Mouse (Mus musculus) thymus, postnatal 25 days (tissue): ENCODE measurements around the gene Mllt11.

Experiments used
- DNase-seq: peaks from one replicate; pipeline ENCODE4 v3.0.0; 2022

The Mllt11 gene

DNA sequence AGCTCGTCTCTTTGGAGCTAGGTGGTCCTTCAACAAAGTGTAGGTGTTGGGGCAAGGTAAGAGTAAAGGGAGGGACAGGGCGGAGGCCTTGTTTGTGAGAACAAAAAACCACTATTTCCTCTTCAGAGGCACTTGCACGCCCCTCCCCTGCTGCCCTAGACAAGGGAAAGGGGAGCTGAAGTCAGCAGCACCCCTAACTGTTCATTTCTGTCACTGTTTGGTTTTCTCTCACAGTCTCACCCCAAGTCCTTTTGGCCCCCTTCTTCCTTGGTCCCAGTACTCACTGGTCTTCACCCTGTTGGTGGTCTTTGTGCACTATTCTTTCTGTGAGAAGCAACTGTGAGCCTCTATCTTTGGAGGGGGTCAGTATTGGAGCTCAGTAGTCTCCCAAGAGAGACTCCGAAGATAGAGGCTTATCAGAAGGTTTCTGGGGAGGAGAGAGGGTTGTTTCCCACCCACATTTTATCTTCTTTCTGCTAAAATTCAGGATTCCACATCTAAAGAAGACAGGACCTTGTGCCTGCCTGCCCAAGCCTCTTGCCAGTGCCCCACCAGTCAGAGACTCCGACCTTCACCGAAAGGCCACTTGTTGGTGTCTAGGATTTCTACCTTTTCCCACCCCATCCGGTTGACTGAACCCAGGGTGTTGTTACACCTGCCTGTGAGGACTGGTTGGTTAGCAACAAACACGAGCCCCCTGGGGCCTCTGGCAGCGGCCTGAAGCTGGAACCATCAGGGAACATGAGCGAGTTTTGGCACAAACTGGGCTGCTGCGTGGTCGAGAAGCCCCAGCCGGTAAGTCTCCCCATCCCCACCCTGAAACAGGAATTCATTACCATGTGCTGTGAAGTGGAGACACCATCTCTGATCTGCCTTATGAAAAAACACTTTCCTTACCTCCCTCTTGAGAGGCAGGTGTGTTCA is at the start of gene Mllt11:
Mllt11 (minus strand) TSS at position 874 of the 924 bp plus-strand sequence.
- peak; percentile 75 for DNase-seq

DNA sequence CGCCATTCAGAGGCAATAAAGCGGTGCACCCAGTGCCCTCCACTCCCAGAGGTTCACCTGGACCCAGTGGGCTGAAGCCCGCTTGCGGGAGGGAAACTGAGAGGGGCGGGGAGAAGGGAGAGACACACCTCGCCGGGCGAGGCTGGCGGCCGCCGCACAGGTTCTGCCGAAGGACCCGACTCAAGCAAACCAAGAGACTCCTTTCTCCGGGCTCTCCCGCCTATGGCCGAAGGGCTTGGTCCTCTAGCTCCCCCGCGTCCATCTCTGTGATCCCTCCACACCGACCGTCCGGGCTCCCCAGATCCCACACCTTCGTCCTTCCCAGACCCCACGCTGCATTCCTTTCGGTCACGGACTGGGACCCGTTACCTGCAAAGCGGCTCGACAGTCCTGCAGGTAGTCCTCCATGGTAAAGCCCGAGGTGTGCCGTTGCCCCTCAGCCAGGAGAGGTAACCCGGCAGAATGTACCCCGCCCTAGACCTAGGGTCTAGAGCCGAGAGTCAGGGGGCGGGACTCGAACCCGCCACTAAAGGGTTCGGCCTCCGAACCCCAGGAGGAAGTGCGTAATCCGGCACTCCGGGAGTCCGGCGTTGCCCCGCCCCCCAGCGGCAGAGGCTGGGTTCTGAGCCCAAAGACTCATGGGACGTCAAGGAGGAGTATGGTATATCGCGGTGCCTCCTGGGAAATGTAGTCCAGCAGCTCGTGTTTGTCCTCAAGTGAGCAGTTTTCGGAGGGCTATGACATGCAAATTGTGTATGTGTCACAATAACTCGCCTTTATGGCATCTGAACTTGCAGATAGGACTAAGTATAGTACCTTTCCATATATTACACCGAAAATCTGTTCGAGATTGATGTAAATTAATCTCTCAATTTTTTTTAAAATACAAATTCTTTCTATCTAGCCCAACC is 49.5 kb upstream of the Mllt11 start, which contains the start of the genes Mindy1 and Prune1:
Mindy1 (plus strand) TSS at position 130 of the 911 bp plus-strand sequence.
Prune1 (minus strand) TSS at position 861 of the 911 bp plus-strand sequence.
- peak; percentile 99 for DNase-seq

DNA sequence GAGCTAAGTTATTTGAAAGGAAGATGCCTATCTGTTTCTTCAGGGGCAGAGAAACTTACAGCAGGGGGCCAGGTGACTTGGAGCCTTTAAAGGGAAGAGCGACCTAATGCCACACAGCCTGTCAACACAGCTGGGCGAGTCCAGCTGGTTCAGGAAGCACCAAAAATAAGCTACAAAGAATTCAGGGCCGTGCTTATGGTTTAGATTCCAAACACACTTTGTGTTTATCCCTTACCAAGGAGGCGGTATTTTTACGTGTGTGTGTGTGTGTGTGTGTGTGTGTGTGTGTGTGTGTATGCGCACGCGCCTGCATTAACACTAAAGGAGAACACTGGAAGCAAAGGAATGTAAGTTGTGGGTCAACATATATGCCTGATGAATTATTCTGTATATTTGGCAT is 48.8 kb upstream of the Mllt11 start:
- DNase-seq, result no peak

DNA sequence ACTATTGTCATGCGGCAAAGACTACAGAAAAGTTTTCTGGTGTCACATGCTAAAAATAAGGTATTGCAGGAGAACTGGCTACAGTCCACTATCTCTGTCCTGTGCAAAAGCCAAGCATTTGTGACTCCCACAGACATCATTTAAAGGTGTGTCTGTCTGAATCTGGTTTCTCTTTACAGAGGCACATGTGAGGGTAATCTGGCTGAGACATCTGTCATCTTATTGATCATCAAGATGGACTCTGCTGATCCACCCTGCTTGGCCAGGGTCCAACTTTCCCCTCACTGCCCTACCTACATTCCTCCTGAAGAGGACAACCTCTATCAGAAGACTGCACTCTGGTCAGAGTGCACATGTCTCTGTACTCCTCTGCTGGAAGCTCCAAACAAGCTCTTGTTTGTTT is 45.2 kb upstream of the Mllt11 start:
- no peak for DNase-seq

DNA sequence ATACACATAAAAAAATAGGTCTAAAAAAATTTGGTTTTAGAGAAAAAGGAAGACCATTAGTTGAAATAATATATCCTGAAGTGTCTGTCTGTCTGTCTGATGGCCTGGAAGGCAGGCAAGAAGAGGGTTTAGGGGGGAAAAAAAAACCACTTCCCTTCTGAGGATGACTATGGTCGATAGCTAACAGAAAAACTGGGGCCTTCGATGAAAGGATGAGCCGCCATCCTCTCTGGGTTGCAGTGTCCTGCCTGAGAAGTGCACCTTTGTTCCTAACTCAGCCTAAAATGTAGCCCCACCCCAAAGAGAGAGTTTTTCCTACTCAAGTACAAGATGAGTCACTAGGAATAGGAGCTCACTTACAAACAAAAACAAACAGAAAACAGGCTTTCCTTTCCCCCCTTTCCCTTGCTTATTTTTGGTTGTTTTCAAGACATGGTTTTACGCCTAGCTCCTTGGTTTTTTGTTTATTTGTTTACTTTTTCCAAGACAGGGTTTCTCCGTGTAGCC is 44.5 kb upstream of the Mllt11 start:
- DNase-seq, result no peak

DNA sequence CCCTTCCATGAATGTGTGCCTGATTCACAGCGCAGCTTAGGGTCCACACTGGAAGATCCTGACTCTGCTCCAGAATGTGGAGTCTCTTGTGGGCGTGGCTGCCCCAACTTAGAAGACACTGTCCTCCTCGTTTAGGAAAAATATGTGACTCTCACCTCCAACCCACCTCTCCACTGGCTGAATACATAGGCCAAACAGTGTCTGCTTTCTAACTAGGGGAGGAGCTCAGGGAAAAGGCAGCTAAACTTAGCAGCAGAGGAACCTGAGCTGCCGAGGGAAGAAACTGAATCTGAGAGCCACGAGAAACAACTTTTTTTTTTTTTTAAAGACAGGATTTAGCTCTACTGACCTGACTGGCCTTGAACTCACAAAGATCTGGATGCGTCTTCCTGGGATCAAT is 43.2 kb upstream of the Mllt11 start:
- no peak for DNase-seq

DNA sequence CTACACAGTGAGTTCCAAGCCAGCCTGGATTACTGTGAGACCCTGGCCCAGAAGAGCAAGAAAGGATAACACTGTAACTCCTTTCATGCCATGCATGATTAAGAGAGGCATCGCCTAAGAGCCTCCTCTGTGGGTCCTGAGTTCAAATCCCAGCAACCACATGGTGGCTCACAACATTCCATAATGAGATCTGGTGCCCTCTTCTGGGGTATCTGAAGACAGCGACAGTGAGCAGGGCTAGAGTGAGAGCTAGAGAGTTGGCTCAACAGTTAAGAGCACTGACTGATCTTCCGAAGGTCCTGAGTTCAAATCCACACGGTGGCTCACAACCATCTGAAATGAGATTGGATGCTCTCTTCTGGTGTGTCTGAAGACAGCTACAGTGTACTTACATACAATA is 42.5 kb upstream of the Mllt11 start:
- no peak for DNase-seq

DNA sequence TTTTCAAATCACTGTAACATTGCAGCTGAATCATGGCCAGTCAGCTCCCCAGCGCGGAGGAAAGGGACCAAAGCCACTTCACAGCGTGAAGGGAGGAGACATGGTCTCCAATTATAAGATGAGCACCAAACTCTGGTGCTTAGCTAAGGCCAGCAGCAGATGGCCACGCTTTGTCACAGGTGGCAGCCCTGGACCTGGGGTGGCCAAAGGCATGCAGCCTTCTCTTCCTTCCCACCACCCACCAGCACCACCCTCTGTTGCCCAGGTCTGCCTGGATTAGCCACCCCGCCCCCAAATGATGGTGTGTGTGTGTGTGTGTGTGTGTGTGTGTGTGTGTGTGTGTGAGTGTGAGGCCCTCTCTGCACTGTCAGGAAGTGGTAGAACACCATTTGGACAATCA is 41.5 kb upstream of the Mllt11 start:
- no peak for DNase-seq

DNA sequence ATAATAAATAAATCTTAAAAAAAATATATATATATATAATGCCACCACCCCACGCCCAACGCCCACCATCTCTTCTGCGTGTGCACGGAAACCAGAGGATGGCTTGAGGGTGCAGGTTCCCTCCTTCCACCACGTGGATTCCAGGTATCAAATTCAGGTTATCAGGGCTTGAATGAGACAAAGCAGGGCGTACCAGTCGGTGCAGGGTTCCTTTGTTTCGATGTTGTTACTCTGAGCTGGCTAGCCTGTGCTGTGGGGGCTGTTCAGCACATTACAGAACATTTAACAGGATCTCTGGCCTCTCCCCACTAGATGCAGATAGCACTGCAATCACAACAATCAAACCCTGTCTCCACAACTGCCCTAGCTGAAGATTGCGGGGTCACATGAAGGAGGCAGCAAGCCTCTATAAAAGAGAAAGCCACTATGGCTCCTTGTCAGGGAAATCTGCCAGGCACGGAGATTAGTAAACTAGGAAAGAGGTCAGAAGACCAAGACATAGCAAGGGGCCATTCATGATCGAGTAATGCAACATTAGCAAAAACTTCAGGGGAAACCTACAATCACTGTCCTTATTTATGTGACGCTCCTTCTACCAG is 38.9 kb upstream of the Mllt11 start:
- DNase-seq, result no peak

DNA sequence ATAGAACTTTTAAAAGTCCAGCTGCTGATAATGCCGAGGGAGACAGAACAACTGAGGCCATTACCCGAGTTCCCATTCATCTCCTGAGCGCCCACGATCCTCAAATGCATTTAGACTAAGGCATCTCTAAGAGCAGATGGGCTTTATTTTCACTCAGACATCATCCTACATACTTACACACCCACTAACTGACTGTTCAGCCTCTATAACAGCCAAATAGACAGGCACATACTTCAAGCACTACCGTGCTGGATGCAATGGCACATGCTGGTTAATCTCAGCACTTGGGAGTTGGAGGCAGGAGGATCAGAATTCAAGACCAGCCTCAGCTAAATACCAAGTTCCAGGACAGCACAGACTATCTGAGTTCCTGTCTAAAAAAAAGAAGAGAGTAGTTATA is 37.8 kb upstream of the Mllt11 start:
- no peak for DNase-seq

DNA sequence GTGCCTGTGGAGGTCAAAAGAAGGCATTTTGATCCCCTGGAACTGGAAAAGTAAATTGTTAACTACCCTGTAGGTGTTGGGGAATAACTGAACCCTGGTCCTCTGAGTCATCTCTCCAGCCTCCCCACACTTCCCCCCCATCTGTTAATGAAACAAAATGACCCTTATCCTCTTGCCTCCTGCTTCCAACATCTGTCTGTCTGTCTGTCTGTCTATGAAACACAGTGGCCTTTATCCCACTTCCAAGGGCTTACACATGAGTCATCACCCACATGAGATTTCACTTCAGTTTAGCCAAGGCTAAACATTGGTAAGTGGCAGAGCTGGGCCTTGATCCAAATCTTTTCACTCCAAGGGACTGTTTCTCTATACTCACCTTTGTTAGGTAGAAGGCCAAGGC is 35.9 kb upstream of the Mllt11 start:
- DNase-seq, result no peak

DNA sequence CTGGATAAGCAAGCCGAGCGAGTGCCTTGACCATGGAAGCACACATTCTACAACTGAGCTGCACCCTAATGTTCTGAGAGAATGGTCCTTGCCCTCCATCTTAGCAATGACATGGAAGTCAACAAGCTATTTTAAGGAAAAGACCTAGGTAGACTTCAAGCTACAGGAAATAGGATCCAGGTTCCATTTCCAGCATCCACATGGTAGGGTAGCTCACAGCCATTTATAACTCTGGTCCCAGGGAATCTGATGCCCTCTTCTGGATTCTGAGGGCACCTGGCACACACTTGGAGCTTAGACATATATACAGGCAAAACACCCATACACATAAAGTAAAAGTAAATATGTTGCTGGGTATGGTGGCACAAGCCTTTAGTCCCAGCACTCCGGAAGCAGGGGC is 34.1 kb upstream of the Mllt11 start:
- no peak for DNase-seq

DNA sequence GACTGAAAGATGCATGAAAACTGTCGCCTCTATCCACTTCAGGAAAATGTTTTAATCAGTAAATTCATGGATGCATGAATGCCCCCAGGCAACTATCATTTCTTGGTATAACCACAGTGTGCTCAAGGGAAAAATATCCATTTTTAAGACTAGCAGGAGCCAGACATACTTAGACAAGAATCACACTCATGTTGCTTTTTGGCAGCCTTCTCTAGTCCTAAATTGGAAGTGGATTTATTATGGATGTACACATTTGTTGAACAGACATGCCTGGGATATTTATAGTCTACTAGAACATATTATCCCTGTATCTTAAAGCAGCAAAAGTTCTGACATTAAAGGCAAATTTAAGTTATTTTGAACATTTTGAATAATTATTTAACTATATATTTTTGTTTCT is 32.8 kb upstream of the Mllt11 start:
- no peak for DNase-seq

DNA sequence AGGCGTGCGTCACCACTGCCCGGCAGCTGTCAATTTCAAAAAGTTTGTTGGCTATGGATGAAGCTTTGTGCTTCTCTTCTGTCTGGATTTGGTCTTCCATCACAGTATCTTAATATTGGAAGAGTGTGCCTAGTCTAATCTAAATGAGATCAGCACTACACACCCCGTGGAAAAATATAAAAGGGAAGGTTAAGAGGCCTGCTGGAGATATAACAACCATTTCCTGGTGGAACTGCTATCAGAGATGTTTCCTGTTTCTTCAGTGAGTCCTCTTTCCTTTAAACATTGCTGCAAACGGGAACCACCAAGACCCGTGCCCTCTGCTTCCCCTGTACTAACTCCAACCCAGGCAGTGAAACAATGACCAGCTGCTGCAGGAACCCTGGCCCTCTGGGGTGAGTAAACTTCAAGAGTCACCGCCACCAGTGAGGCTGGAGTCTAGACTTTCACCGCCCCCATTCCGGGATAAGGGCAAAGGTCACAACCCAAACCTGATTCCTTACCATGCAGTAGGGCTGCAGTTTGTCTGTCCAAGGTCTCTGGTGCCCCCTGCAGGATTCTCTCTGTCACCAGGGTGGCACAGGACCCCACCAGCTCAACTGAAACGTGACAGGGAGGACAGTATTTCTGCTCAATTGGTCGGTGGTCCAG is 31.2 kb upstream of the Mllt11 start:
- peak; percentile 84 for DNase-seq

DNA sequence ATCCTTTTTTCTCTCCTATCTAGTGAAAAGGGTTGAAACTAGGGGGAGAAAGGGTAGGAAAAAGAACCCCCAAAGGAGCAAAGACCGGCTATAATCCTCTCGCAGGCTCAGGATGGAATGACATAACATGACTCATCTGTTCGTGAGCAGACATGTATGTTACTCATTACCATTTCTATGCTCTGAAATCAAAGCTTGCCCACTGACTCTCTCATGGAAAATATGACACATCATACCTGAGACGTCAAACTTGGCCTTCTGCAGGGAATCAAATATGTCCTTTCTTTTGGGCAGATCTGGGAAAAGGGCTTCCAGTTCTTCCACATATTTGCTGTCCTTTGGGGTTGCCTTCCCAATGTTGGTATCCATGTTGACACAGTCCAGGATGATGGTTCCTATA is 30.0 kb upstream of the Mllt11 start:
- DNase-seq, result no peak

DNA sequence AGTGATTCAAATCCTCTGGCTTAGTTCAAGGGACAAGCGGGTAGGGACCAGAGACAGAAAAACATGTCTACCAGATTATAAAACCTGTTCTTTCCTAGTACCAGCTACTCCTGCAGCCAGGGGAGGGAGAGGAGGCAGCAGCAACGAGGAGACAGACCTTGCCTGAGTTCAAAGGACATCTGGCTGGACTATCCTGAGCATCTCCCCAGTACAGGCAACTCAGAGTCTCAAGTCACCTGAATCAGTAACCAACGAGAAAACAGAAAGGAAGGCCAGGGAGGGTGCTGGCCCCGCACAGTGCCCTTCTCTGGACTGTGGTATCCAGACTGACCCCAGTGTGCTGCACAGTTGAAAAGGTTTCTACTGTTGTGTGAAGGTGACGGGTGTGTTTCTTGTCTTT is 25.0 kb upstream of the Mllt11 start:
- no peak for DNase-seq

DNA sequence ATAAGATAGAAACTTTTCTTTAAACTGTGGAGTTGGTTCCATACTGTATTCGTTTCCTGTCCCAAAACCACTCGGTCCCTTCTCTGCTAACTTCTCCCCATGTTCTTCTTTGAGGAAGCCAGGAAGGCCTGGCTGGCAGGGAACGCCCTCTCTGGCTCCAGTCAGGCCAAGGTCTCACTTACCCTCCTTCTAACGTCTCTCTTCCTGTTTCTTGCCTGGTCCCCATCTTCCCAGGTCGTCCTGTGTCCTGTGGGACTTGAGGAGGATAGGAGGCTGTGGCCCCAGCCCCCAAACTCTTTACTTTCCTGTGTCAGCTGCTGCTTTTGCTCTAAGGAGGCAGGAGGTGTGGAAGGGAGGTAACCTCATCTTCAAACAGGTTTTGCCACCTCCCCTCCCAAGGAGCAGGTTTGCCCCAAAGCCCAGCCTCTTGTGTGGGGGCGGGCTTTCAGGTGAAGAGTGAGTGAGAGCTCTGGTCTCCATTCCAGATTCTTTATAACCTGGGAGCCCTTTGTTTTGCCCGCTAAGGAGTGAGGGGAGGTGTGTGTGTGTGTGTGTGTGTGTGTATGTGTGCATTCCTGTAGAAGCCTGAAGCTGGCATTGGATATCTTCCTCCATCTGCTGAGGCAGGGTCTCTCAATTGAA is 18.9 kb upstream of the Mllt11 start, which contains the start of gene Bnipl:
Bnipl (minus strand) TSS at position 411 of the 642 bp plus-strand sequence.
- no peak for DNase-seq

DNA sequence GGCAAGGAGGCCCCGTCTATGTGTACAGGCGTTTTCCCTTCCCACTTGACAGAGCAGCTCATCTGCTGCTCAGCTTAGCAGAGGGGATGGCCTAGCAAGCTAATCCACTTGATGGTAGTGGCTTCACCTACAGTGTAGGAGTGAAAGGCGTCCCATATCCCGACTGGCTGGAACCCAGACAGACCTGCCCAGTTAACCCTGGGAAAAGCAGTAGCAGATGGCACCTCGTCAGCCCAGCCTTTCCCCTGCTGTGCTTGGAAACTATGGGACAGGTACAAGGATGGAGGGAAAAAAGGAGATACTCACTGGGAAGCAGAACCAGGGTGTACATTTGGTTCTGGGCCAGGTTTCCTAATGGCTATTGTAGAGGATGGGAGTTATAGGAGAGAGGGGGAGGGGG is 18.4 kb upstream of the Mllt11 start:
- DNase-seq, result no peak

DNA sequence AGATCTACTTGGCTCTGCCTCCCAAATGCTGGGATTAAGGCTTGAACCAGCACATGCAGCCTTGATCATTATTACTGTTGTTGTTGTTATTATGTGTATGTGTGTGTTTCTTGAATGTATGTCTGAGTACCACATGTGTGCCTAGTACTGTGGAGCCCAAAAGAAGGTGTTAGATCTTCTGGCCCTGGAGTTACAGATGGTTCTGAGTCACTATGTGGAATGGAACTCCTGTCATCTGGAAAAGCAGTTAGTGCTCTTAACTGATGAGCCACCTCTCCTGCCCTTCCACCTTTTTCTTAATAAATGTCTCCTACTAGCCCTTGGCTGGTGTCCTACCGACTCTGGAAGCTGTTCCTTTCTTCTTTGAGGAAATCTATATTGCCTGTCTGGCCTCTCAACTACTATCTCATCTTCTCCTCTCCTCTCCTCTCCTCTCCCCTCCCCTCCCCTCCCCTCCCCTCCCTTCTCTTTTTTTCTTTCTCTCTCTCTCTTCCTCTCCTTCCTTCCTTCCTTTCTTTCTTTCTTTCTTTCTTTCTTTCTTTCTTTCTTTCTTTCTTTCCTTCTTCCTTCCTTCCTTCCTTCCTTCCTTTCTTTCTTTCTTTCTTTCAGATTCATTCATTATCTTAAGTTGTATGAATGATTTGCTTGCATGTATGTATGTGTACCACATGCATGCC is 15.8 kb upstream of the Mllt11 start:
- DNase-seq, result no peak

DNA sequence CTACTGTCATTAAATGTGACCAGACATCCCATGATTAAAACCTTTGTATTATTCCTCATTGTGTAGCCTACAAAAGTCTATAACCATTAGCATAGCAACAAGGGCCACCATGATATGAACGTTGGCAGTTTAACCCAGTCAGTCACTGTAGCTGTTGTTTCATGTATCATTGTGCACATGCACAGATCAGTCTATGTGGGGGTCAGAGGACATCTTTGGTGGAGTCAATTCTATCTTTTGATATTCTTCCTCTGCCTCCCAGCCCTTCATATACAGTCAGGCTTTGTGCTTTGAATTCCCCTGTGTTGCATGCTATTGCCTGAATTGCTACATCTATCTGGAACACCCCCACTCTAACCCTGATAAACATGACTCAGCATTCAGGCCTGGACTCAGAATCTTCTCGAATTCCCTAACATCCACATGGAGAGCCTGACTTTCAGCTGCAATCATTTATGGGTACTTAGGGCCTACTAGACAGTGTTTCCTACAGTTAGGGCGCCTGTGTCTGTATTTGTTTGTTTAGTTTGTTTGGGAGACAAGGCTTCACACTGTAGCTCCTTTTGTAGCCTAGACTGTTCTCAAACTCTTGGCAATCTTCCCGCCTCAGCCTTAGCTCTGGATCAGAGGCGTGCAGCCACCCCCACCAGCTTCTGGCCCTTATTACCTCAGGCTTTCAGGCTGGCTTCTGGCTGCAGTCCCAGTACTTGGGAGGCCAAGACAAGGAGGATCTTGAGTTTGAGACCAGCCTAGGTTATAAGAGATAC is 14.7 kb upstream of the Mllt11 start:
- DNase-seq, result no peak
